Comparison of ENCODE assay signal across 7 mouse cellular contexts in the genomic region with DNA sequence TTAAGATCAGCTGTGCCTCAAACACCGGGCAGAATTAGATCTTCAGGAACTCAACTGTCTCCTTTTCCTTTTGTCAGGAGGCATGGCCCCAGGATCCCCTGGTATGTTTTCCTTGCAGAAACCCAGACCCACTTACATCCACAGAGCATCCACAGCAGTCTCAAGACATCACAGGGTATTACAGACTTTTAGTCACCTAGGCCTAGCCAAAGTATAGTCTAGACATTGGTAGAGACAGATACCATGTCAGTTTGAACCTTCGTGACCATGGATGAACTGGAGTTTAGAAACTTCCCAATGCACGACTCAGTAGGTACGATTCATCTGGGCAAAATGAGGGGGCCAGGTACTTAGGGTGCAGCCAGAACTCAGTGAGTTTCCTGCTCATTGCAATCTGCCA.
"Had no signal": no experiment of that assay in that cellular context is flagged by ENCODE, and none has a peak within 500 bp of the region (broad histone marks: within the 10 kb centered on the region; RNA-seq: fewer than 3 reads in every experiment).

No protein-coding gene starts in this region.

- H3K4me2 ChIP-seq: lung, embryonic 14.5 days; midbrain, embryonic 13.5 days; midbrain, embryonic 15.5 days; neural tube, embryonic 13.5 days; neural tube, embryonic 15.5 days had no signal

- H3K9ac ChIP-seq: lung, embryonic 14.5 days; midbrain, embryonic 13.5 days; midbrain, embryonic 15.5 days; neural tube, embryonic 13.5 days; neural tube, embryonic 15.5 days had no signal

- H3K9me3 ChIP-seq: midbrain, embryonic 10.5 days; midbrain, embryonic 13.5 days; midbrain, embryonic 15.5 days; neural tube, embryonic 13.5 days; neural tube, embryonic 15.5 days had no signal

- H3K27ac ChIP-seq: midbrain, embryonic 10.5 days; midbrain, embryonic 13.5 days; midbrain, embryonic 15.5 days; neural tube, embryonic 15.5 days had no signal

- H3K4me3 ChIP-seq: midbrain, embryonic 10.5 days; midbrain, embryonic 13.5 days; midbrain, embryonic 15.5 days; myocyte; neural tube, embryonic 13.5 days; neural tube, embryonic 15.5 days had no signal

- H3K27me3 ChIP-seq: midbrain, embryonic 13.5 days; midbrain, embryonic 15.5 days; neural tube, embryonic 13.5 days; neural tube, embryonic 15.5 days had no signal
